Mouse (Mus musculus): ENCODE results near the gene Gstp1.

- TF ChIP-seq POLR2A (IDR thresholded peaks at IDR 0.05; ENCODE audit: borderline replicate concordance, extremely low read depth, insufficient read depth, insufficient read length, poor library complexity, severe bottlenecking) (no peak), CTCF (IDR thresholded peaks at IDR 0.05; ENCODE audit: borderline replicate concordance, extremely low read depth, insufficient read depth, insufficient read length) (no peak)
Measured at GRCm38 (mm10) chr19:4036327-4037045, 1.3 kb downstream of the Gstp1 start.
